Mouse (Mus musculus): ENCODE results near the gene Tdp2.

DNA sequence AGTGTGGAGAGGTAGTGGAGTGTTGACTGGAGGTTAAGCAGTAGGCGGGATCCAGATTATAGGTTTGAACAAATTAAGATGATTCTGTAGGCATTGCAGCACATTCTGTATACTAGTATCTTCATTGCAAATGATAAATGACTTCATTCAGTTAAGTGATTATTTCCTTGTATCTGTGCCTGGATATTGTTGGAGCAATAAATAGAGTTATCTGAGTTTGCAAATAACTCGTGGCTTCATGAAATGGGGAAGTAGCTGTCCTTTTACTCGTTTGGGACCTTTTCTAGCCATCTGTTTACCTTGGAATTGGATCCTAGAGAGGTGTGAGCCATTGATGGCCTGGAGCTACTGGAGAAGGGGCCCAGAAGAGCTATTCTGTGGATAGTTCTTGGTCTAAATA is 8.4 kb downstream of the Tdp2 start:
- TF ChIP-seq CTCF (IDR thresholded peaks at IDR 0.05; ENCODE audit: low read depth), result no peak
- TF ChIP-seq EP300 (IDR thresholded peaks at IDR 0.05; ENCODE audit: low read depth), result no peak
